Mouse (Mus musculus): Measurements from ENCODE around the gene B4galnt4.

- TF ChIP-seq CTCF (IDR thresholded peaks at IDR 0.05; ENCODE audit: low read depth, low read length), result no peak
- no peak for TF ChIP-seq POLR2A (IDR thresholded peaks at IDR 0.05; ENCODE audit: borderline replicate concordance, low read depth, low read length)
Measured at GRCm38 (mm10) chr7:141016707-141017697, 43.9 kb upstream of the B4galnt4 start.
